Mouse (Mus musculus) yolk sac, embryonic 10.5 days (tissue): ENCODE data around the gene Gm3486.
A peak's percentile ranks its signal among the peaks of the same experiment; 100 is the strongest.
"Not testable (repeated sequence)": the region's sequence is repeated elsewhere in the genome, so short reads cannot be mapped to it uniquely, and the experiment has no call there.

Experiments used
- DNase-seq: peaks from one replicate; pipeline ENCODE4 v3.0.0-alpha.2; 2017; ENCODE audit warnings: low spot score

The Gm3486 gene

DNA sequence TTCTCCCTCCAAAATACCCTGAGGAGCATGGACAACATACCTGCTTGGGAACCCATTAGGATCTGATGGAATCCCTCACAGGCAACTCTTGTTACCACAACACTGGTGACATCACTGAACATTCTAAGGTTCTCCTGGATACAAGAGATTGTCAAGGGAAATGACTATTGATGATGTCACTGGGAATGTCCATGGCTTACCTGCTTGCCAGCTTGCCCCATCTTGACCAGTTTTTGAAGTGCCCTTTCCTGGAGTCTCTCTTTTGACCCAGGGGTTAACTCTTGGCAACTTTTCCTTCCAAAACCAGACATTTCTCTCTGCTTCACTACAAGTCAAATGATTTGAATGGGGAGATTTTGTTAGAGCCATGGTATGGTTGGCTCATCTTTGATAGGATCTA, at the start of gene Gm3486:
Gm3486 (minus strand) TSS at position 101 of the 400 bp plus-strand sequence.
- DNase-seq = not testable (repeated sequence)

DNA sequence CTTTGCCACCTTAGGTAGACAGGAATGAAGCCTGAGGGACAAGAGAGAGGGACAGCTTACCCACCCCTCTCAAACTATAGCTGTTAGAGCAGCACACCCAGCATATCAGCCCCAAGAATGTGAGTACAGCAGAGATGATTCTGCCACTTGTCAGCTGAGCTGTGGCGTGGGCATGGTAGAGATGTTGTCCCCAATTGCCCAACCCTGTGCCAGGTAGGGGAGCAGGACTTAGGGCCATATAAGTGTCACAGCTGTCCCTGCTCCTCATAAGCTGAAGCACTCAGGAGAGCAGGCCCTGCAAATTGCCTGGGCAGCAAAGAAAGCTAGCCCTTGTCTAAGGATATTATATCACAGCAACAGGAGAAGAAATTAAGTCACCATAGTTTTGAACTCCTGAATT, 35.4 kb upstream of the Gm3486 start:
- peak; percentile 0 for DNase-seq

DNA sequence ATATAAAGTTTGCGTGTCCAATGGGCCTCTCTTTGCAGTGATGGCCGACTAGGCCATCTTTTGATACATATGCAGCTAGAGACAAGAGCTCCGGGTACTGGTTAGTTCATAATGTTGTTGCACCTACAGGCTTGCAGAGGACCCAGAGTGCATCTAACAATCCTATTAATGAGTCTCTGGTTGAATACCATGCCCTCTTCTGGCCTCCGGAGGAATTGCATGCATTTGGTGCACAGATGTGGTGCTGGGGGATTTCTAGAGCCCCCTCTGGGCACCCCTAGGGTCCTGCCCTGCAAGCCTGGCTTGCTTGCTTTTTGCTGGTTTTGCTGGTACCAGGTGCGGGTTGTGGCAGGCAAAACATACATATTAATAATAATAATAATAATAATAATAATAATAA, 31.4 kb upstream of the Gm3486 start:
- DNase-seq = not testable (repeated sequence)

DNA sequence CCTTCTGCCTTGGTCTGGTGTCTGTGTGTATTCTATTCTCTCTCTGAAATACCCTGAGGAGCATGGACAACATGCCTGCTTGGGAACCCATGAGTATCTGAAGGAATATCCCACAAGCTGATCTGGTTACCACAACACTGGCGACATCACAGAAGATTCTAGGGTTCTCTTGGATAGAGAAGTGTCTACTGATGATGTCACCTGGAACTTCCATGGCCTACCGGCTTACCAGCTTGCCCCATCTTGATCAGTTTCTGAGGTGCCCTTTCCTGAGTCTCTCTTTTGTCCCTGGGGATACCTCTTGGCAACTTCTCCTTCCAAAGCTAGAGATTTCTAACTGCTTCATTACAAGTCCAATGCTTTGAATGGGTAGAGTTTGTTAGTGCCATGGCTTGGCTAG, 35.9 kb downstream of the Gm3486 start, which contains the start of gene Gm7954:
Gm7954 (minus strand) TSS at position 101 of the 400 bp plus-strand sequence.
- not testable (repeated sequence) for DNase-seq
